Mouse (Mus musculus): ENCODE measurements around the gene Tubb4b.
A peak's percentile ranks its signal among the peaks of the same experiment; 100 is the strongest.

Gene Tubb4b

GRCm38 (mm10) chr2:25244144-25244543 is 19.6 kb upstream of the Tubb4b start:
- DNase-seq, result no peak

GRCm38 (mm10) chr2:25243342-25243741 is 18.8 kb upstream of the Tubb4b start:
- DNase-seq, result no peak

- no peak for DNase-seq
Measured at GRCm38 (mm10) chr2:25242101-25242506, 17.6 kb upstream of the Tubb4b start, which contains the start of the genes Rnf208 and Cysrt1. Gene Rnf208, plus strand, starts transcription at chr2:25242255. Gene Cysrt1, minus strand, starts transcription at chr2:25242452.

- no peak for DNase-seq
Measured at GRCm38 (mm10) chr2:25241438-25241775, 16.9 kb upstream of the Tubb4b start.

GRCm38 (mm10) chr2:25240723-25241437 is 16.4 kb upstream of the Tubb4b start:
- peak in 1 of 2 experiments; percentile 52 for DNase-seq

- no peak for DNase-seq
Measured at GRCm38 (mm10) chr2:25240310-25240709, 15.8 kb upstream of the Tubb4b start.

- DNase-seq, result no peak
Measured at GRCm38 (mm10) chr2:25239766-25240165, 15.3 kb upstream of the Tubb4b start.

GRCm38 (mm10) chr2:25238106-25238505 is 13.6 kb upstream of the Tubb4b start:
- no peak for DNase-seq

GRCm38 (mm10) chr2:25237522-25237921 is 13.0 kb upstream of the Tubb4b start:
- DNase-seq, result no peak

- no peak for DNase-seq
Measured at GRCm38 (mm10) chr2:25236614-25237013, 12.1 kb upstream of the Tubb4b start, which contains the start of gene Rnf224. Gene Rnf224, minus strand, starts transcription at chr2:25236787.

- no peak for DNase-seq
Measured at GRCm38 (mm10) chr2:25234551-25235220, 10.2 kb upstream of the Tubb4b start.

- no peak for DNase-seq
Measured at GRCm38 (mm10) chr2:25234050-25234449, 9.5 kb upstream of the Tubb4b start, which contains the start of gene Slc34a3. Gene Slc34a3, minus strand, starts transcription at chr2:25234364.

GRCm38 (mm10) chr2:25233421-25233820 is 8.9 kb upstream of the Tubb4b start:
- no peak for DNase-seq

- DNase-seq, result no peak
Measured at GRCm38 (mm10) chr2:25231038-25231437, 6.5 kb upstream of the Tubb4b start.

- DNase-seq, result no peak
Measured at GRCm38 (mm10) chr2:25230581-25230980, 6.1 kb upstream of the Tubb4b start.

GRCm38 (mm10) chr2:25229582-25229981 is 5.1 kb upstream of the Tubb4b start:
- no peak for DNase-seq

- no peak for DNase-seq
Measured at GRCm38 (mm10) chr2:25228995-25229530, 4.6 kb upstream of the Tubb4b start.

GRCm38 (mm10) chr2:25228431-25228889 is 4.0 kb upstream of the Tubb4b start:
- peak; percentile 71 to 87 for DNase-seq

GRCm38 (mm10) chr2:25227406-25227805 is 2.9 kb upstream of the Tubb4b start:
- no peak for DNase-seq

GRCm38 (mm10) chr2:25226864-25227263 is 2.4 kb upstream of the Tubb4b start:
- DNase-seq, result no peak

GRCm38 (mm10) chr2:25225811-25226379 is 1.4 kb upstream of the Tubb4b start:
- no peak for DNase-seq

GRCm38 (mm10) chr2:25224766-25225752 is 557 bp upstream of the Tubb4b start:
- peak; percentile 89 to 97 for DNase-seq

All from spleen, adult 18-20 months (tissue).